Mouse (Mus musculus) layer of hippocampus, postnatal 25 days (tissue): ENCODE measurements at regions not wholly inside any gene's neighbourhood (a gene's known extent, or its start where the extent isn't known, plus 50 kb on each side); places are given as distances from the start of the nearest gene placed in this dataset.

Experiments used
- DNase-seq, 2 experiments: peaks; one replicate each; pipeline ENCODE4 v3.0.0; 2022; ENCODE audit warnings: mixed read lengths in 2 of 2, low spot score in 1 of 2; ENCODE audit errors: extremely low spot score in 1 of 2

DNA sequence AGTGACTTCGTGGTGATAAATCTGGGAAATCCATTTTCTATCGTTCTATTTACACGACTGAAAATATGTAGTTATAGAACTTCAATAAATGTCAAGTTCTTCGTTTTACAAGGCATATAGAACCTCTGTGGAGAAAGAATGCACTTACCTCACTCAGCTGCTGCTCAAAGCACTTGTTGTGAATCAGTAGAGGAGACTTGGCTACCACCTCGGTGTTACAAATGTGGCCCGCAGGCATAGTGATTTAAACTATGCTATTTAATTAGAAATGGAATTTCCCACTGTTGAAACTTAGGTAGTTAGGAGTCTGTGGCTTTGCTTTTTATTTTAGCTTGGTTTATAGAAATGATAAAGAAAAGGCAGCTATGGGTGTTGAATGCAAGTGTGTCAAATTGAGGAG lies 71.8 kb upstream of the Mmadhc start:
- no peak for DNase-seq

GRCm38 (mm10) chr2:50365221-50365620 lies 68.6 kb upstream of the Mmadhc start:
- no peak for DNase-seq

DNA sequence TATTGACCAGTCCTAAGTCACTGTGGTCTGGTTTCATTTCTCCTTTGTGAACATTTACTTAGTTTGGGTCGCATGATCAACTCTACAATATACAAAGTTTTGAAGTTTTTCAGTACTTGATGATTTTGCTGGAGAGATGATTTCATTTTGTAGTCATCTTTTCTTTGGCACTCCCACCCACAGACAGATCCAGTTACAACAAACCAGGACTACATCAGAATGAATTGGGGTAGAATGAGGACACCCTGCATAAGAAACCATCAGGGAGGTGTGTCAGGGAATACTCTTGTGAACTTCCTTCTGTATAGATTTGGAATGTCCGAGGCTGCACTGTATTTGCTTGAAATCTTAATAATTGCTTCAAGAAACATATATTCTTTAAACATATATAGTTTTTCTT lies 59.5 kb upstream of the Mmadhc start:
- no peak for DNase-seq

- DNase-seq, result no peak
These were observed 51.1 kb upstream of the Mmadhc start for GRCm38 (mm10) chr2:50347486-50348265.
